Mouse (Mus musculus): Measurements from ENCODE around the gene Olfr619.

Gene Olfr619

GRCm38 (mm10) chr7:103600275-103600674 is at the start of gene Olfr619:
Olfr619 (plus strand) TSS chr7:103600575.
- no peak for DNase-seq (ENCODE audit: low read depth)

GRCm38 (mm10) chr7:103555779-103556178 is 44.6 kb upstream of the Olfr619 start, which contains the start of gene Olfr615:
Olfr615 (plus strand) TSS chr7:103556079.
- no peak for DNase-seq (ENCODE audit: low read depth)

GRCm38 (mm10) chr7:103569043-103569442 is 31.3 kb upstream of the Olfr619 start, which contains the start of gene Olfr616:
Olfr616 (minus strand) TSS chr7:103569143.
- DNase-seq (ENCODE audit: low read depth) = no peak

- no peak for DNase-seq (ENCODE audit: low read depth)
These were observed 27.6 kb upstream of the Olfr619 start, which contains the start of gene Olfr617 for GRCm38 (mm10) chr7:103572761-103573160. Olfr617 (plus strand) TSS chr7:103573061.

GRCm38 (mm10) chr7:103589803-103590202 is 10.6 kb upstream of the Olfr619 start, which contains the start of gene Olfr618:
Olfr618 (plus strand) TSS chr7:103590103.
- DNase-seq (ENCODE audit: low read depth) = no peak

GRCm38 (mm10) chr7:103607425-103607824 is 7.0 kb downstream of the Olfr619 start:
- DNase-seq (ENCODE audit: low read depth) = no peak

GRCm38 (mm10) chr7:103612434-103612833 is 12.1 kb downstream of the Olfr619 start, which contains the start of gene Olfr620:
Olfr620 (minus strand) TSS chr7:103612534.
- no peak for DNase-seq (ENCODE audit: low read depth)

GRCm38 (mm10) chr7:103636795-103637194 is 36.4 kb downstream of the Olfr619 start:
- DNase-seq (ENCODE audit: low read depth) = no peak

GRCm38 (mm10) chr7:103642602-103643001 is 42.2 kb downstream of the Olfr619 start, which contains the start of gene Olfr622:
Olfr622 (minus strand) TSS chr7:103642702.
- DNase-seq (ENCODE audit: low read depth) = no peak

- DNase-seq (ENCODE audit: low read depth) = no peak
These were observed 43.7 kb downstream of the Olfr619 start for GRCm38 (mm10) chr7:103644070-103644469.
